Mouse (Mus musculus): ENCODE measurements around the gene Patj.

- TF ChIP-seq POLR2A (IDR thresholded peaks at IDR 0.05; ENCODE audit: borderline replicate concordance, insufficient read depth, low read length) (no peak), CTCF (IDR thresholded peaks at IDR 0.05; ENCODE audit: borderline replicate concordance, insufficient read depth, low read depth, low read length) (no peak)
Measured at GRCm38 (mm10) chr4:98667009-98667408, 271.4 kb downstream of the Patj start.
